Mouse (Mus musculus) myocyte (in vitro differentiated cells): Measurements from ENCODE around the gene Rabep1. TPM values are rescaled to one million over a fixed set of nuclear protein-coding genes. Genes with fewer than 3 reads are reported as not detected.
"Not testable (repeated sequence)": the region's sequence is repeated elsewhere in the genome, so short reads cannot be mapped to it uniquely, and the experiment has no call there.

Source experiments
- H3K27me3 ChIP-seq: one replicate; pipeline ENCODE4 v1.6.1; 2011; ENCODE audit not compliant: control insufficient read depth, insufficient read depth, insufficient read length
- H3K36me3 ChIP-seq: one replicate; pipeline ENCODE4 v1.6.1; 2011; ENCODE audit not compliant: control insufficient read depth, insufficient read depth
- H3K4me2 ChIP-seq: one replicate; pipeline ENCODE4 v1.6.1; 2011; ENCODE audit warnings: low read depth, control low read depth
- H3K4me3 ChIP-seq: one replicate; pipeline ENCODE4 v1.5.1; 2011; ENCODE audit warnings: mild to moderate bottlenecking, control low read depth, moderate library complexity
- H3K79me2 ChIP-seq: one replicate; pipeline ENCODE4 v1.6.1; 2011; ENCODE audit not compliant: control insufficient read depth, insufficient read depth
- H3ac ChIP-seq: one replicate; pipeline ENCODE4 v1.6.1; 2011; ENCODE audit not compliant: control insufficient read depth, insufficient read length
- CEBPB ChIP-seq: IDR thresholded peaks from 2 replicates; pipeline ENCODE4 v1.6.1; 2011; ENCODE audit warnings: mild to moderate bottlenecking, moderate library complexity; ENCODE audit not compliant: poor library complexity, insufficient read depth, severe bottlenecking
- E2F4 ChIP-seq: IDR thresholded peaks from one replicate; pipeline ENCODE4 v1.6.1; 2011; ENCODE audit warnings: mild to moderate bottlenecking, control low read depth, moderate library complexity; ENCODE audit not compliant: insufficient read depth
- MAX ChIP-seq: IDR thresholded peaks from one replicate; pipeline ENCODE4 v1.6.1; 2011; ENCODE audit warnings: low read depth, mild to moderate bottlenecking, control low read depth
- MYOD1 ChIP-seq, 3 experiments: IDR thresholded peaks; one replicate each; pipeline ENCODE4 v1.6.1; 2011; ENCODE audit warnings: control low read depth in 2 of 3, low read depth in 2 of 3, mild to moderate bottlenecking in 2 of 3, moderate library complexity in 1 of 3; ENCODE audit not compliant: insufficient read length in 2 of 3, control insufficient read depth in 1 of 3
- MYOG ChIP-seq, 3 experiments: IDR thresholded peaks; one replicate each; pipeline ENCODE4 v1.6.1; 2011; ENCODE audit warnings: control low read depth in 2 of 3, low read depth in 2 of 3, mild to moderate bottlenecking in 2 of 3; ENCODE audit not compliant: insufficient read length in 2 of 3, control insufficient read depth in 1 of 3, insufficient read depth in 1 of 3
- POLR2A ChIP-seq: IDR thresholded peaks from one replicate; pipeline ENCODE4 v1.6.1; 2011; ENCODE audit warnings: low read depth, mild to moderate bottlenecking, control low read depth, moderate library complexity; ENCODE audit not compliant: insufficient read length
- POLR2AphosphoS2 ChIP-seq: IDR thresholded peaks from one replicate; pipeline ENCODE4 v1.6.1; 2011; ENCODE audit warnings: low read depth, control low read depth; ENCODE audit not compliant: insufficient read length
- REST ChIP-seq: IDR thresholded peaks from one replicate; pipeline ENCODE4 v1.6.1; 2011; ENCODE audit warnings: mild to moderate bottlenecking, control low read depth, moderate library complexity; ENCODE audit not compliant: insufficient read depth, insufficient read length
- SRF ChIP-seq: IDR thresholded peaks from one replicate; pipeline ENCODE4 v1.6.1; 2011; ENCODE audit warnings: low read depth; ENCODE audit not compliant: control insufficient read depth, insufficient read length
- TCF12 ChIP-seq: IDR thresholded peaks from one replicate; pipeline ENCODE4 v1.6.1; 2011; ENCODE audit warnings: mild to moderate bottlenecking, control low read depth; ENCODE audit not compliant: poor library complexity, insufficient read depth, severe bottlenecking
- TCF3 ChIP-seq: IDR thresholded peaks from one replicate; pipeline ENCODE4 v1.6.1; 2011; ENCODE audit warnings: low read depth, control low read depth; ENCODE audit not compliant: insufficient read length
- USF1 ChIP-seq: IDR thresholded peaks from one replicate; pipeline ENCODE4 v1.6.1; 2011; ENCODE audit warnings: low read depth, mild to moderate bottlenecking, control low read depth, moderate library complexity
- polyA plus RNA-seq: library from polyadenylated mRNA; unstranded; fragments of >200 nt; fragmentation: generic; extraction: Trizol; gene quantifications from one replicate; pipeline ENCODE4 v1.2.1, GENCODE M21; 2012; ENCODE audit warnings: missing spikeins

The Rabep1 gene
- polyA plus RNA-seq, 1 experiment = 16.1 TPM

GRCm38 (mm10) chr11:70877670-70878069, 33.1 kb downstream of the Rabep1 start:
- H3K79me2 ChIP-seq = peaks cover 47% of the 10 kb centered on the region
- H3K4me2 ChIP-seq = no peak overlapping the region
- peaks cover 12% of the 10 kb centered on the region for H3K36me3 ChIP-seq
- TF ChIP-seq CEBPB (no peak), MAX (no peak), E2F4 (no peak), MYOG (IDR thresholded peaks at IDR 0.05; ENCODE audit: control insufficient read depth in 1 of 3, insufficient read depth in 1 of 3, insufficient read length in 2 of 3, low read depth in 2 of 3) (no peak)
- no peak overlapping the region for H3ac ChIP-seq
- H3K27me3 ChIP-seq = no peaks in the 10 kb centered on the region
- no peak overlapping the region for H3K4me3 ChIP-seq

- Histone ChIP-seq H3K79me2 (peaks cover 13% of the 10 kb centered on the region), H3K36me3 (peaks cover 30% of the 10 kb centered on the region), H3K4me2 (no peak overlapping the region), H3ac (no peak overlapping the region), H3K4me3 (no peak overlapping the region), H3K27me3 (no peaks in the 10 kb centered on the region)
- TF ChIP-seq REST (no peak), SRF (no peak), POLR2AphosphoS2 (no peak), MYOG (IDR thresholded peaks at IDR 0.05; ENCODE audit: control insufficient read depth in 1 of 3, insufficient read depth in 1 of 3, insufficient read length in 2 of 3, low read depth in 2 of 3) (no peak), MYOD1 (IDR thresholded peaks at IDR 0.05; ENCODE audit: control insufficient read depth in 1 of 3, insufficient read length in 2 of 3, low read depth in 2 of 3) (no peak), MAX (no peak), E2F4 (no peak), TCF12 (no peak), TCF3 (no peak), CEBPB (no peak), USF1 (no peak)
These were observed 38.4 kb downstream of the Rabep1 start for GRCm38 (mm10) chr11:70882905-70883430.

GRCm38 (mm10) chr11:70890643-70891042, 46.1 kb downstream of the Rabep1 start:
- TF ChIP-seq REST (no peak), MYOD1 (IDR thresholded peaks at IDR 0.05; ENCODE audit: control insufficient read depth in 1 of 3, insufficient read length in 2 of 3, low read depth in 2 of 3) (peak; percentile 24 to 71 (median 71)), USF1 (peak; percentile 69)
- Histone ChIP-seq H3K27me3 (no peaks in the 10 kb centered on the region), H3K4me2 (peak overlapping the region; percentile 35), H3K79me2 (peaks cover 13% of the 10 kb centered on the region), H3K36me3 (peaks cover 41% of the 10 kb centered on the region), H3ac (no peak overlapping the region), H3K4me3 (no peak overlapping the region)

- no peak overlapping the region for H3ac ChIP-seq
- H3K27me3 ChIP-seq = no peaks in the 10 kb centered on the region
- TF ChIP-seq E2F4 (no peak), MYOG (IDR thresholded peaks at IDR 0.05; ENCODE audit: control insufficient read depth in 1 of 3, insufficient read depth in 1 of 3, insufficient read length in 2 of 3, low read depth in 2 of 3) (no peak), POLR2A (no peak), USF1 (peak; percentile 41), SRF (no peak), MYOD1 (IDR thresholded peaks at IDR 0.05; ENCODE audit: control insufficient read depth in 1 of 3, insufficient read length in 2 of 3, low read depth in 2 of 3) (no peak)
- no peak overlapping the region for H3K4me3 ChIP-seq
- peaks cover 13% of the 10 kb centered on the region for H3K79me2 ChIP-seq
- peaks cover 33% of the 10 kb centered on the region for H3K36me3 ChIP-seq
- H3K4me2 ChIP-seq = peak overlapping the region; percentile 27
These were observed 47.0 kb downstream of the Rabep1 start for GRCm38 (mm10) chr11:70891616-70892015.

- Histone ChIP-seq H3K36me3 (peaks cover 31% of the 10 kb centered on the region), H3K4me3 (no peak overlapping the region), H3K79me2 (no peaks in the 10 kb centered on the region), H3K27me3 (no peaks in the 10 kb centered on the region), H3K4me2 (no peak overlapping the region), H3ac (no peak overlapping the region)
- no peak for TF ChIP-seq USF1
- TF ChIP-seq REST = no peak
- TF ChIP-seq MYOD1 (IDR thresholded peaks at IDR 0.05; ENCODE audit: control insufficient read depth in 1 of 3, insufficient read length in 2 of 3, low read depth in 2 of 3) = no peak
- no peak for TF ChIP-seq CEBPB
These were observed 53.1 kb downstream of the Rabep1 start for GRCm38 (mm10) chr11:70897680-70898079.

- peaks cover 31% of the 10 kb centered on the region for H3K36me3 ChIP-seq
These were observed 53.6 kb downstream of the Rabep1 start for GRCm38 (mm10) chr11:70898182-70898581.

More at GRCm38 (mm10) chr11:70898182-70898581, 53.6 kb downstream of the Rabep1 start:
- H3K4me3 ChIP-seq, H3K4me2 ChIP-seq, H3K27me3 ChIP-seq, H3K79me2 ChIP-seq, H3ac ChIP-seq: not testable (repeated sequence)
